Mouse (Mus musculus): ENCODE measurements around the gene Ppp1r9b.
"Not testable (repeated sequence)": the region's sequence is repeated elsewhere in the genome, so short reads cannot be mapped to it uniquely, and the experiment has no call there.

Gene Ppp1r9b

DNA sequence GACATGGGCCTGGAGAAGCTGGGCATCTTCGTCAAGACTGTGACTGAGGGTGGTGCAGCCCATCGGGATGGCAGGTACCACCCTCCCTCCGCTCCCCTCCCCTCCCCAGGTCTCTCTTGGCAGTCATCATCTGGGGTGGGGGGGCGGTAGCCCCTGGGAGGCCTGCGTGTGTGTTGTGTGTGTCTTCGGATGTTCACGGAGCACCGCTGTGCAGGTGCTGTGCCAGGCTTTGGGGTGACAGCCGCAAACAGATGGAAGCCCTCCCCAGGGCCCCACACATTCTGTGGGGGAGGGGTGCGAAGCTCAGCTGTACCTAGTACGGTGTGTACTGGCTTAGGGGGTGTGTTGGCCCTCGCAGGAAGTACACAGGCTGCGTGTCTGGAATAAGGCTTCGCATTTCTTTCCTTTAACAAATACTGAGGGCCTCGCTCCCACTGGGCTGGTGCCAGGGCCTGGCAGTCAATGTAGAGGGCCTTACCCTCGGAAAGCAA, 7.3 kb downstream of the Ppp1r9b start:
- no peak for DNase-seq (ENCODE audit: low spot score)

DNA sequence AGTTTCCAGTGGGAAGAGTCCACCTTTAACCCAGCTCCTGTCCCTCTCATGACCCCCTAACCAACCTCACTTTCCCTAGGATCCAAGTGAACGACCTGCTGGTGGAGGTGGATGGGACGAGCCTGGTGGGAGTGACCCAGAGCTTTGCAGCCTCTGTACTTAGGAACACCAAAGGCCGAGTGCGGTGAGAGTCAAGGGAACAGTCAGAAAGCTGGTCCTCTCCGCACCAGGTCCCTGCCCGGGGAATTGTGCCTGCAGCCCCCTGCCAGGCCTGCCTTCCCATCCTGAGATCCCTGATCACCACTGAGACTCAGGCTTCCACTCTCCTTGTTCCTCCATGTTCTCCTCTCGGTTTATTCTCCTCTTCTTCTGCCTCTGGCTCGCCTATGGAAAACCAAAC, 9.3 kb downstream of the Ppp1r9b start:
- no peak for DNase-seq (ENCODE audit: low spot score)

DNA sequence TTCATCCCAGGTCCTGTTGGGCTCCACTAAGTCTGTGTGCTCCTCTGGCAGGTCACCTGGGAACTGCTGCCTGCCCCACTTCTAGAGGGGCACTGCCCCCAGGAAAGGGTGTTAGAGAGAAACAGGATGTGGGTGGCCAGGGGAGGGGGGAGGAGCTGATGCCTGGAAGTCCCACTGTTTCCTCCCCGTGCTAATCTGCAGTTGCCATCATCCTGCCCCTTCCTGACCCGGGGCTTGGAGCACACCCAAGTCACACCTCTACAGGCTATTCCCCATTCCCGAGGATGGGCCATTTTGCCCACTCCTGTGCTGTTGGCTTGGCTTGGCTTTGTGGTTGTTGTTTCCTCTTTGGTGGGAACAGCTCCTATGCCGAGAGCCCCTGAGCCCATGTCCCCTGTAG, 9.7 kb downstream of the Ppp1r9b start:
- no peak for DNase-seq (ENCODE audit: low spot score)

DNA sequence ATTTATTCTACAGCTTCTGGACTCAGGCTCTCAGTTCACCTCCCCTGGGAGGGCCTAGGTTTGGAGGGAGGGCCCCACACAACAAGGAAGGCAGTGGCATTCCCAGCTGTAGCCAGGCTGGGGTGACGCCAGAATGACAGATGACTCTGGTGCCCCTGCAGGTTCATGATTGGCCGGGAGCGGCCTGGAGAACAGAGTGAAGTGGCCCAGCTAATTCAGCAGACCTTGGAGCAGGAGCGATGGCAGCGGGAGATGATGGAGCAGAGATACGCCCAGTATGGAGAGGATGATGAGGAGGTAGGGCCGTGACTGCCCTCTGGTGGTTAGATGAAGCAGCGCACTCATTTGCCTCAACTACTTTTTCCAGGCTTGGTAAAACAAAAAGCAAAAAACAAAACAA, 10.2 kb downstream of the Ppp1r9b start:
- DNase-seq (ENCODE audit: low spot score): no peak

DNA sequence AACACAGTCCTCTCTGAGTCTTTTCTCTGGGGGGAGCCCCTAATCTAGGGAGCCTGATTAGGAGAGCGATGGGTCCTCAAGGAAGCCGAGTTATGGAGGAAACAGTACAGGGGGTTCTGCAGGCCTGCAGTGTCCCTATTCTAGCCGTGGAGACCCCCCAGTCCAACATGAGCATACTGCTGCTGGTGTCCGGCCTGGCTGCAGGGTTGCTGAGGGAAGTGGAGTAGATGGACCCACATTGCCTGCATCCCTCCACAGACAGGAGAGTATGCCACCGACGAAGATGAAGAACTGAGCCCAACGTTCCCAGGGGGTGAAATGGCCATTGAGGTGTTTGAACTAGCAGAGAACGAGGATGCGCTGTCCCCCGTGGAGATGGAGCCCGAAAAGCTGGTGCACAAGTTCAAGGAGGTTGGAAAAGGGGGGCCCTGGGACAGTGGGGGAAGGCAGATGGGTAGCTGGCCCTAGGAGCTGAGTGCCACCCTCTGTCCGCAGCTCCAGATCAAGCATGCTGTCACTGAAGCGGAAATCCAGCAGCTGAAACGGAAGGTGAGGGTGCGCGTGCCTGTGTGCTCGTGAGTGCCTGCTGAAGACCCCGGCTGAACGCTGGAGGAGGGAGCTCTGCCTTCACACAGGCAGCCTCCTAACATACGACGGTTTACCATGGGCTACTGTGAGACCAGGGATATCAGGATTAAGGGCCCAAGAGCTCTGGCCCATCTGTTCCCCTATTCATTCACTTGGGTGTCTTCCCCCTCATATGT, 10.9 kb downstream of the Ppp1r9b start:
- no peak for DNase-seq (ENCODE audit: low spot score)

DNA sequence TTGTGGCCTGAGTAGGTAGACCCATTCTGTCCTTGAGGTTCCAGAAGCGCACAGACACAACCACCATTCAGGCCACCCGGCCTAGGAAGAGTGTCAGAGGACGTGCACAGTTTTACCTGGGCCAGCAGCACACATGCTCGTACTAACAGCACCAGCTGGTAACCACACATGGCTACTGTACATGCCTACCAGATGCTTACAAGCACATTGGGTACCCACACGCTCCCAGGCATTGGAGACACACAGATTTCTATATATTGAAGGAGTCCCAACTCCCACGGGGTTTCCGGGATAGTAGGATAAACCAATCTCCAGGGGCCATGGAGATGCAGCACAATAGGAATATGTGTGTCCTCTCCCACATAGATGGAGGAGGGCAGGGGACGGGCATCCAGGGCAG, 11.9 kb downstream of the Ppp1r9b start:
- DNase-seq (ENCODE audit: low spot score): no peak

DNA sequence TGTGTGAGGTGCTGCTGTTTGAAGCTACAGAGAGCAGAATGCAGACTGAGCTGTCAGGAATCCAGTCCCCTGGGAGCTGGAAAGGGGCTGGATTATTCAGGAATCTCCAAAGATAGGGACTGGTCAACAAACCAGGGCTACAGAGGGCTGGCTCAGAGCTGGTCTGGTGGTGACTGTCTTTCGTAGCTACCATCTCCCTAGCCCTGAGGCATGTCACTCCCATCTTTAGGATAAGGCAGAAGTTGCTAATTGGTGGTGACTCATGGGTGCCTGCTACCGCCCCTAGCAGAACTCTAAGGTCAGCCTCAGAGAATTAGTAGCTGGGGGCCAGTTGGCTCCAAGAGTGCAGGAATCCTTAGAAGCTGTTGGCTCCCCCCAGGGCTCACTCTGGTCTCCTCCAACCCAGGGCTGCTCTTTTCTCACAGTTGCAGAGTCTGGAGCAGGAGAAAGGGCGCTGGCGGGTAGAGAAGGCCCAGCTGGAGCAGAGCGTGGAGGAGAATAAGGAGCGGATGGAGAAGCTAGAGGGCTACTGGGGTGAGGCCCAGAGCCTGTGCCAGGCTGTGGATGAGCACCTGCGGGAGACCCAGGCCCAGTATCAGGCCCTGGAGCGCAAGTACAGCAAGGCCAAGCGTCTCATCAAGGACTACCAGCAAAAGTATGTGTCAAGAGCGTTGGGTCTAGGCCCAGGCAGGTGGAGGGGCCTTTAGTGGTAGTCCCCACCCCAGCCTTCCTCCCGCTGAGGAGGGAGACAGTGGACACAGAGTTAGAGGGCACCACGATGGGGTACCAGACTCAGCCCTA, 13.5 kb downstream of the Ppp1r9b start:
- DNase-seq (ENCODE audit: low spot score): no peak

DNA sequence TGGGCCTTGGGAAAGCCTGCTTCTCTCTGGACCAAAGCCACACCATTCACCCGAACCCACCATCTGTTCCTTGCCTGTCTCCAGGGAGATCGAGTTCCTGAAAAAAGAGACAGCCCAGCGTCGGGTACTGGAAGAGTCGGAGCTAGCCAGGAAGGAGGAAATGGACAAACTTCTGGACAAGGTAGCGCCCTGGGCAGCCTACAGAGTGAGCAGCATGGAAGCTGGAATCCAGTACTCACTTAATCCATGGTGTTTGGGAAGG, 14.0 kb downstream of the Ppp1r9b start:
- no peak for DNase-seq (ENCODE audit: low spot score)

DNA sequence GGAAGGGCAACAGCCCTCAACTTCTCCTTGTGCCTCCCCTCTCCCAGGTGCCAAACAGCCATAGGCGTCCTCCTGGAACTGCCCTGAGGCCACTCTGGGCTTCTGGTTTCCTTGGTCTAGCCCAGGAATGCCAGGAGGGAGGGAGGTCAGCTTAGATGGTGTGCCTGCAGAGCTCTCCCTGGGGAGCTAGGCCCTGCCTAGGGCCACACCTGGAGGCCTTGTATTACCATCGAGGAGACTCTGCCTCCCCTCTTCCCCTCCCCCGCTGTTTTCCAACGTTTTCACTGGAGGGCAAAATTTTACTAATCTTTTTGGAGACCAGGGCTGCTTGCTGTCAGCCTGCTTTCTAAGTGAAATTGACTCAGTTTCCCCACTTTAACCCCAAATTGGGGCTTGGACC, 15.2 kb downstream of the Ppp1r9b start:
- no peak for DNase-seq (ENCODE audit: low spot score)

DNA sequence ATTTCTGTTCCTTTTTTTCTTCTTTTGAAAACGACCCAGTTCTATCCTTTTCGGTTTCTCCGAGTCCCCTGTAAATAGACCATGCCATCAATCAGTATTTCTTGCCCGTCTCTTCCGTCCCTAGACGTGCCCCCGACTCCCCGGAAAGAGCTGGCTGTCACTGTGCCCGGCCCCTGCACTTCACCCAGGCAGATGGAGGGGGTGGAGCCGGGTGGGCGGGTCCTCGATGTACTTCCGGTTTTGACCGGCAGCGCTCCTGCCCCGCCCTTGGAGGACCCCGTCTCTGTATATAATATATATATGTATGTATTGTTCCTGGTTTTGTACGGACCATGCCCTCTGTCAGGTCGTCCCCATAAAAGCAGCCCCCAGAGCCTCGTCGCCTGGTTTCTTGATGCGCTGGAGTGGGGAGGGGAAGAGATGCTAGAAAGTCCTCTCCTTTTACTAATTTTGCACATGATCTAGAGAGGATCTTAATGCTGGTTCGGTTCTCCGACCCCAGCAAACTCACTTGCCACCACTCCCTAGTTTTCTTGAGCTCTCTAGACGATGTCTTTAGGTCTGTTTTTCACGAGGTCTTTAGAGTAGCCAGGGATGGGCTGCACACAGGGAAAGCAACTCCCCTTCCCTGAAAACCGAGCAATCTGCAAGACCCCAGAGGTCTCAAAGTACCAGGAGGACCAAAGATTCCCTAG, 15.8 kb downstream of the Ppp1r9b start:
- DNase-seq (ENCODE audit: low spot score): peak; percentile 75

DNA sequence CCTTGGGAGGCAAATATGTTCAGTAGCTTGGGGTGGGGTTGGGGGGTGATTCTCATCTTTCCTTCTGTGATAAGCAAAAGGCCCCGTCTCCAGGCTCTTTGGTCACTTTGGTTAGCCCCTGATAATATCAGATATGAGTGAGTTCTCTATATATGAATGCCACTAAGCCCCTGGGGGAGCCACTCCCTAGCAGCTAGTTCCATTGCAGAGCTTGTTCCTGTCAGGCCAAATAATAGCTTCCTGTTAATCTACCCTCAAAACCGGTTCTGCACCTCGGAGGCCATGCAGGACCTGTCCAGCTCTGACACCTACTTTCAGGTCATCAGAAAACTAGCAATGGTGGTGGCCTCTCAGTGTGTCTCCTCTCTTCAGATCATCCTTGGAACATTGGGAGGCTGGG, 16.6 kb downstream of the Ppp1r9b start:
- no peak for DNase-seq (ENCODE audit: low spot score)

DNA sequence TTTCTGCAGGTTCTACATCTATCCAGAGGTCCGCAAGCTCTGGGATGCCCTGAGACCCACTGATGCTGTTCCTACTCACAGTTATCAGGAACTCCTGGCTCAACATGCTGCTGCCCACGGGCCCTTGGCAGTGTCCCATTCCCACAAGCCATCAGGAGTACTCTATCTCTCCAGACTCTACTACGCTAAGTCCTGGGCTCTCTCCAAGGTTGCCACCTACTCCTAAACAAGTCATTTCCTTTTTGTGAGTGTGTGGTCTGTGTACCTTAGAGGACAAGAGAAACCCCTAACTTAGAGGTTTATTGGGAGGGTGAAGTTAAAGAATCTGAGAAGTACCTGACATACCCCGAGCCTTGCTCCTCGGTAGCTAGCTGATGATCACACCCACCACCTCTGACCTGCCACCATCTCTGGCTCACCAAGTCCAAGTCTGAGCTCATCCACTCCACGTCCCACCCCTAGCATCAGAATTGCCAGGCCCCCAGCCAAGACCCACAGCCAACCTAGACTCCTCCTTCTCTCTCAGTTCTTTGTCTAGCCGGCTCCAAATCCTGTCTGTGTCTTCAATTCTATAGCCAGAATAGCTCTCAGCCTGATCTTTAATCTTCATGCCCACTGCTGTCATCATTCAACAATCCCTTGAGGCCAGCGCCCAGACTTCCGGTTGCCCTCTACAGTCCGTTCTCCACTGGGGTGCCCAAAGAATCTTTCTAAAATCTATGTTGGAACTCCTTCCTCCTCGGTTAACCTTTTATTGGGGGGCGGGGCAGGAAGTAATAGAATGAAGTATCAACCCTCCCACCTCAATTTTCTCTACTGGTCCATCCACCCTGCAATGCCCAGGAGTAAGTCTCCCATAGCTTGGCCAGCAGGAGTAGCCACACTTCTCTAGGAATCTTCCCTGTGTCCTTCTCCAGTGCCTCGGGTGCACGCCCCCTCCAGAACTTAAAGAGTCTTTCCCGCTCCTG, 18.1 kb downstream of the Ppp1r9b start:
- no peak for DNase-seq (ENCODE audit: low spot score)

DNA sequence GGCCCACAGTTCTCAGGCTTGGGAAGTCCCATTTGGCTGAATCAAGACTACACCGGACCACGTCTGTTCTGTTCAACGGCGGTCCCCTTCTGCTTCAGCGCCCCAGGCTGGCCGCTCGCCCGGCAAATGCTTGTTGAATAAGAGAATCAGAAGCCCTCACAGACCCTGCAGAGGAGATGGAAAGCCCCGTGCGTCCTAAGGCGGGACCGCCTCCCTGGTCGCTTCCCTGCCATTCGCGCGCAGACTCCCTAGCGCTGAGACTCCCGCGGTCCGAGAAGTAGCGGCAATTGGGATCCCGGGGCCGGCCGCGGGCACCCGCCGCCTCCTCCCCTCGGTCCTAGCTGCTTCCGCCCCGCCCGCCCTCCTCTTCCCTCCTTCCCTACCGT, 18.8 kb downstream of the Ppp1r9b start, which contains the start of gene Samd14:
Samd14 (plus strand) TSS at position 251 of the 386 bp plus-strand sequence.
- DNase-seq (ENCODE audit: low spot score): peak; percentile 65

DNA sequence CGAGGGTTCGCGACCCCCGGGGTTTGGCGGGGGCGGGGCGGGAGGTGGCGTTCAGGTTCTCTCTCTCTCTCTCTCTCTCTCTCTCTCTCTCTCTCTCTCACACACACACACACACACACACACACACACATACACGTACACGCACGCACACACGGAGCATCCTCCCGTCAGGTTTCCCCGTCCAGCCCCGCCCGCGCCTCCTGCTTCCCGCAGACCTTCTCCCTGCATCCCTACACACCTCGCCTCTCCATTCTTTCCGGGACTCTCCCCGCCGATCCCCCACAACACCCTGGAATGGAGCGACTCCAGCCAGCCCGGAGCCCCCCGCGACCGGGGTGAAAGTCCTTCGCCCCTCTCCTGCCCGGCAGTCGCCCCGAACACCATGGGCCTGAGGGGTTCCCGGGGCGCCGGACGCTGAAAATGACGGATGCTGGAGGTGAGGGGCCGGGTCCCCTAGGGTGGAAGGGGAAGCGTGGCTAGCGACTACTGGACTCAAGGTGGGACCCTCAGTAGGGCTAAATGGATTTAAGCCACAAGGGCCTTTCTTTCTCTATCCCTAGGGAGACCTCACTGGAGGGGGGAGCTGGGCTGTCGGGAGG, 19.4 kb downstream of the Ppp1r9b start:
- DNase-seq (ENCODE audit: low spot score): no peak

DNA sequence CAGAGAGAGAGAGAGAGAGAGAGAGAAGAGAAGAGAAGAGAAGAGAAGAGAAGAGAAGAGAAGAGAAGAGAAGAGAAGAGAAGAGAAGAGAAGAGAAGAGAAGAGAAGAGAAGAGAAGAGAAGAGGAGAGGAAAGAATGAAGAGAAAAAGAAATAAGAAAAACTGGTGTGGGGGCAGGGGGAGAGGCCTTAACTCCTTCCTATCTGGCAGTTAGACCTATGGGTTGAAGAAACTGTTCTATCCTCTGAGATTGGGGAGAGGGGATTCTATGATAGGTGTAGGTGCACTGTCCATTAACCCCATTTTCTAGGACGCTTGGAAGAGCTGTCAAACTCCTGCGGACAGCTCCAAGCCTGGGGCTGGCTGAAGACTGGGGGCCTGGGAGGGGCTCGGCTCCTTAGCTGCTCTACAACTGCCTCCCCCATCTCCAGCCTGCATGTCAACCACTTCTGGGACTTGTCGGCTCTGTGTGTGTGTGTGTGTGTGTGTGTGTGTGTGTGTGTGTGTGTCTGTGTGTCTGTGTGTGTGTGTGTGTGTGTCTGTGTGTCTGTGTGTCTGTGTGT, 20.1 kb downstream of the Ppp1r9b start:
- DNase-seq (ENCODE audit: low spot score): not testable (repeated sequence)

DNA sequence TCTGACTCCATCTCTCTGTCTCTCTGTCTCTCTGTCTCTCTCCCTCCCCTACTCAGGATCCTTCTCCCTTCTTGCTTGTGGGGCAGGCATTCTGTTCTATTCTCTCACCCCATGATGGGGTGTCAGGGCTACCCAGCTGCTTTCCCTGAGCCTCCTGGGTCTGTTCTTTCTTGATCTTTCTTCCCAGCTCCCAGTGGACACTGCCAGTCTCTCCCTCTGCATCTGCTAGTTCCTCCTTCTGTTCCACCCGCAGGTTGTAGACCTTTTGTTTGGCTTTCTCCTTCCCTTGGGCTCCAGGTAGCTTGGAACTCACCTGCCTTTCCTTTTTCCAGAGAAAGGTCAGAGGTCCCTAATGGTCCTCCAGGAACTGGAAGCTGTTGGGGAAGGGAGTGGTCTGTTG, 20.6 kb downstream of the Ppp1r9b start:
- DNase-seq (ENCODE audit: low spot score): no peak

DNA sequence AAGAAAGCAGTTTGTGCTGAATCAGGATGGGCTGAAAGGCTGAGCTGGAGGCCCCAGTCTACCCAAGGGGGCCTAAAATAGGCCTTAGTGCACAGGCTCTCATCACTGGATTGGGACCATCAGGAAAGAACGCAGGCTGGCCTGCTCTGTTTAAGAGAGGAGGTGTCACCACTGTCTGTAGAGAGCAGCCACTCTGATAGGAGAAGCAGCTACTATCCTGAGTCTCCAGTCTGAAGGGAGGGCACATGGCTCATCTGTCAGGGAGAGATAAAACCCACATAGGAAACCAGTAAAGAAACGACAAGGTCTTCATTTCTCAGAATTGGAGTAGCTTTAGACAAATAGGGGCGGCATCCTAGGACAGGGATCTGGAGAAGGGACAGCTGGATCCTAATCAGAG, 21.2 kb downstream of the Ppp1r9b start:
- no peak for DNase-seq (ENCODE audit: low spot score)

DNA sequence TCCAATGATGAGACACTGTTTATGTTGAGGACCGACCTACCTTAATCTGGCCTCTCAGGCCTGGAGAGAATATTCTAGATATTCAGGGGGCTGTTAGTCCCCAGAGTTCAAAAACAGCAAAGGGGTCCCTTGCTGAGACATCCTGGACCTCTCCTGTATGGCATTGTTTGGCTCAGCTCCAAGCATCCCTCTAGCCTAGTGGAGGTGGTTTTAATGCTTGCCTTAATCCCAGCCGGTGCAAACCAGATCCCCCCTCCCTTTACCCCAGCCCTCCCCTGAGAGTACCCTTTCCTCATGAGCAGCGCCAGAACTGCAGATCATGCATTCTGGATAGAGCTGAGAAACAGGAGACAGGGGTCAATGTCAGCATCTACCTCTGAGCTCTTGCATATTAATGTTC, 21.7 kb downstream of the Ppp1r9b start:
- no peak for DNase-seq (ENCODE audit: low spot score)

DNA sequence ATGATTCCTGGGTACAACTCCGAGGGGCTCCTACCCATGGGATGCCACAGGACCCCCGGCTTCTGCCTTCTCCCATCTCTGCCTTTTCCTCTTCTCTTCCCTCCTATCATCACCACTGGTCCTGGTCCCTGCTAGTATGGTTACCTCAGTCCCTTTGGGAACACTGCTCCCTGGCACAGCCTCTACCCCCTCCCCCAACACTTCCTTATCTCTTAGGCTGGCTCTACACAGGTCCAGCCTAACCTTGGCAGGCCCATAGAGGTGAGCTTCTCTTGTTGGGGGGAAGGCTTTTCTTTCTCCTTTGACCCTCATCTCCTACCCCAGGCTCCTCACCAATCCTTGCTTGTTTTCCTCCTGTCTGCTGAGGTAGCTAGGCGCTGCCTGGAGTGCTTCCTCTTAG, 24.6 kb downstream of the Ppp1r9b start:
- DNase-seq (ENCODE audit: low spot score): no peak

DNA sequence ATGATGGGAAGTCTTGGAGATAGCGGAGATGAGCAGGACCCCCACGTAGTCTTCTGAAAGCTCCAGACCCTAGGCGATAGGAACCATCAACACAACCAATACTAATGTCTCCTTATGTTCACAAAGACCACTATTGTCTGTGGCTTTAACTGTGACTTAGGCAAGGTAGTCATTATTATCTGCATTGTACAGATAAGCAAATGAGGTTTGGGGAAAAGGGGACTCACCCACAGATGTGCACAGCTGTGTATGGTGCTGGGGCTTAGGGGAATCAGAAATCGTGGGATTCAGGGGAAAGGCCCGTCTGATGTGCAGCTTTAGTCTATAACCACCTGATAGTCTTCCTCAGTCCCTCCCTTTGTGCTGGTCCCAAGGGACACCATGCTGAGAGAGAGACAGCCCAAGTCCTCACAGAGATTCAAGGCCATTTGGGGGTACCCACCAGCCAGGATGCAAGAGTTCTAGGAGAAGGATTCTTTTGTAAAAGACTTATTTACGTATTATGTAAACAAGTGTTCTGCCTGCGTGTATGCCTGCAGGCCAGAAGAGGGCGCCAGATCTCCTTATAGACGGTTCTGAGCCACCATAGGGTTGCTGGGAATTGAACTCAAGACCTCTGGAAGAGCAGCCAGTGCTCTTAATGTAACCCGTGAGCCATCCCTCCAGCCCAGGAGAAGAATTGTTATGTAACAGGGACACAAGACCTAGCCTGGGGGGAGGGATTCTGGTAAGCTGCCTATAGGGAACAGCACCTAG, 31.6 kb downstream of the Ppp1r9b start:
- DNase-seq (ENCODE audit: low spot score): no peak
